Mouse (Mus musculus) neural tube, embryonic 15.5 days (tissue): ENCODE results near the gene Gm9048. TPM values are rescaled to one million over a fixed set of nuclear protein-coding genes. Genes with fewer than 3 reads are reported as not detected.
"Not testable (repeated sequence)": the region's sequence is repeated elsewhere in the genome, so short reads cannot be mapped to it uniquely, and the experiment has no call there.

Experiments
- ATAC-seq: fragments of 200-750 bp; cut with Nextera tagmentation; 2 replicates; pipeline ENCODE4 v1.8.0; 2017; ENCODE audit warnings: mild to moderate bottlenecking, moderate TSS enrichment, moderate library complexity; ENCODE audit not compliant: low FRiP score
- H3K27ac ChIP-seq: fragments of 300-500 bp; sonication (generic); replicated peaks from 2 replicates; pipeline ENCODE4 v1.5.1; 2015; ENCODE audit warnings: mild to moderate bottlenecking, inconsistent platforms
- H3K27me3 ChIP-seq: fragments of 300-500 bp; sonication (generic); replicated peaks from 2 replicates; pipeline ENCODE4 v1.6.1; 2015; ENCODE audit warnings: inconsistent platforms
- H3K36me3 ChIP-seq: fragments of 300-500 bp; sonication (generic); 2 replicates; pipeline ENCODE4 v1.6.1; 2015; ENCODE audit warnings: inconsistent platforms
- H3K4me1 ChIP-seq: fragments of 300-500 bp; sonication (generic); 2 replicates; pipeline ENCODE4 v1.6.1; 2015; ENCODE audit warnings: inconsistent platforms
- H3K4me2 ChIP-seq: fragments of 300-500 bp; sonication (generic); 2 replicates; pipeline ENCODE4 v1.6.1; 2015; ENCODE audit warnings: inconsistent platforms, mild to moderate bottlenecking, moderate library complexity
- H3K4me3 ChIP-seq: fragments of 300-500 bp; sonication (generic); replicated peaks from 2 replicates; pipeline ENCODE4 v1.5.1; 2015; ENCODE audit warnings: mild to moderate bottlenecking, inconsistent platforms
- H3K9ac ChIP-seq: fragments of 300-500 bp; sonication (generic); replicated peaks from 2 replicates; pipeline ENCODE4 v1.6.1; 2015; ENCODE audit warnings: mild to moderate bottlenecking, inconsistent platforms
- H3K9me3 ChIP-seq: fragments of 300-500 bp; sonication (generic); replicated peaks from 2 replicates; pipeline ENCODE4 v1.6.1; 2016; ENCODE audit warnings: inconsistent platforms
- WGBS: fragments of 180-500 bp; shearing (Covaris S2); methylation state at CpG from one replicate; pipeline ENCODE4 v1.1.7; 2015; ENCODE audit warnings: mixed read lengths; 5-methylcytosine and 5-hydroxymethylcytosine counted together
- polyA plus RNA-seq: library from polyadenylated mRNA; unstranded; fragments of >200 nt; fragmentation: Nextera tagmentation; extraction: Ambion mirVana; gene quantifications from 2 replicates; pipeline ENCODE4 v1.2.1, GENCODE M21; 2015

Gene Gm9048
- polyA plus RNA-seq, result not detected in 2 replicates

DNA sequence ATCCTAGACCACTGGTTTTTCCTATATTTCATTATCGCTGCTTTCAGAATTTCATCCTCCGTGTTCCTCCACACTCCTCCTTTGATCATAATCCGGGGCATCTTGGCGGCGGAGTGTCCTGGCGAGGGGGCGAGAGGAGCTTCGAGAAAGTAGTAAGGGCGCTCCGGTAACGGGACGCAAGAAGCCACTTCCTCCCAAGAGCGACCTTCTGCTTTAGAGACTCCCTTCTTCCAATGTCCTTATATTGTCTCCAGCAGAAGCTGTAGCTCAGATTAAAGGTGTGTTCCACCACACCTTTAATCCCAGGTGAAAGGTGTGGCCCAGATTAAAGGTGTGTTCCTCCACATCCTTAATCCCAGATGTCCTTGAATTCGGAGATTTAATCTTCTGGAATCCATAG, at the start of gene Gm9048:
TSS of gene Gm9048 (minus strand) at position 101 of the 400 bp plus-strand sequence.
- H3K4me2 ChIP-seq, H3K36me3 ChIP-seq, H3K27ac ChIP-seq, H3K9ac ChIP-seq, H3K4me1 ChIP-seq, H3K27me3 ChIP-seq, H3K9me3 ChIP-seq, ATAC-seq, H3K4me3 ChIP-seq: not testable (repeated sequence)
- WGBS, result 100% methylated on average over 1 of the region's 14 CpGs

DNA sequence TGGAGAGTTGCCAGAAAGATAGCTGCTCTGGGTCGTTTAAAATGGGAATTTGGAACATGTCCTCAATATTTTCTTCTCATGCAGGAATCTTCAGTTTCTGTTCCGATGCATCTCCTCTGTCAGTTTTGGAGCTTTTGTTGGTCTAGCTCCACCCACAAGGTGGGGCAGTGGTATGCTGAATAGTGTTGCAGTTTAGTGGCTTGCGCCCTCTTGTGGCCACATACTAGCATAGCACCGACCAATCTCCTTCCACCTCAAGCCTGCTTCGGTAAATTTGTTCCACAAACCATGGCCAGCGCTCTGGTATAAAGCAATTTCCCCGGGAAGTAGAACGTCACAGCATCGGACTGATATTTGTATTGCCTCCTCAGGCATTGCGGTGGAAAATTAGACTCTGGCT, 22.0 kb upstream of the Gm9048 start:
- peak; percentile 87 for ATAC-seq
- Histone ChIP-seq H3K27me3 (no peaks in the 10 kb centered on the region), H3K4me2 (peak overlapping the region; percentile 53), H3K36me3 (no peaks in the 10 kb centered on the region), H3K27ac (no peak overlapping the region), H3K9ac (peak overlapping the region; percentile 38; the same call in 1 of the 2 replicates), H3K4me3 (no peak overlapping the region; the same call in 1 of the 2 replicates), H3K9me3 (no peaks in the 10 kb centered on the region), H3K4me1 (peaks cover 3% of the 10 kb centered on the region; the same call in 1 of the 2 replicates)
- 6% methylated on average over 10 of the region's 10 CpGs for WGBS

DNA sequence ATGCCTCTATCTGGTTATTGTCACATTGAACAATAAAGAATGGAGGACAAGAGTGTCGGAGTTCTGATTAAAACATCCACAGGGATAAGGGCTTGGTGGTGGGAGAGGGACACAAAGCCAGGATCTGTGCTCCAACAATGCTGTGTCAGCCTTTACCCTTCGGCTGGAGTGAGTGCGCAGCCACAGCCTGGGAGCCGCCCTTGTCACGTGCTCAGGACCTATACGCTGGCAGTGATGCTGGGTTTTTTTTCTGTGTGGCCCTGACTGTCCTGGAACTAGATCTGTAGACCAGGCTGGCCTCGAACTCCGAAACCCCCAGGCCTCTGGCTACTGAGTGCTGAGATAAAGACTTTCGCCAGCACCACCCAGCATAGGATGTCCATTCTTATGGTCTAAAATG, 21.0 kb upstream of the Gm9048 start:
- no peak for ATAC-seq
- Histone ChIP-seq H3K4me3 (no peak overlapping the region), H3K4me2 (no peak overlapping the region)

DNA sequence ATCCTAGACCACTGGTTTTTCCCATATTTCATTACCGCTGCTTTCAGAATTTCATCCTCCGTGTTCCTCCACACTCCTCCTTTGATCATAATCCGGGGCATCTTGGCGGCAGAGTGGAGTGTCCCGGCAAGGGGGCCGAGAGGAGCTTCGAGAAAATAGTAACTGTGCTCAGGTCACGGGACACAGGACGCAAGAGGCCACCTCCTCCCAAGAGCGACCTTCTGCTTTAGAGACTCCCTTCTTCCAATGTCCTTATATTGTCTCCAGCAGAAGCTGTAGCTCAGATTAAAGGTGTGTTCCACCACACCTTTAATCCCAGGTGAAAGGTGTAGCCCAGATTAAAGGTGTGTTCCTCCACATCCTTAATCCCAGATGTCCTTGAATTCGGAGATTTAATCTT, 5.5 kb upstream of the Gm9048 start, which contains the start of gene Gm9049:
TSS of gene Gm9049 (minus strand) at position 101 of the 400 bp plus-strand sequence.
- not testable (repeated sequence) for H3K36me3 ChIP-seq, H3K4me1 ChIP-seq, H3K4me2 ChIP-seq, ATAC-seq, H3K4me3 ChIP-seq, H3K27me3 ChIP-seq, H3K9ac ChIP-seq, H3K9me3 ChIP-seq, H3K27ac ChIP-seq
- WGBS, result 80% methylated on average over 1 of the region's 11 CpGs

More for the DNA sequence above, 21.0 kb upstream of the Gm9048 start:
- Histone ChIP-seq H3K36me3 (no peaks in the 10 kb centered on the region), H3K27ac (no peak overlapping the region), H3K9me3 (no peaks in the 10 kb centered on the region), H3K4me1 (peaks cover 3% of the 10 kb centered on the region; the same call in 1 of the 2 replicates), H3K27me3 (no peaks in the 10 kb centered on the region), H3K9ac (no peak overlapping the region)
- WGBS, result 91% methylated on average over 9 of the region's 9 CpGs

GRCm38 (mm10) chr10:118343155-118343554, 5.3 kb downstream of the Gm9048 start, which contains the start of gene Gm9046:
Gene Gm9046 (minus strand): TSS chr10:118343255.
- not testable (repeated sequence) for H3K9ac ChIP-seq, H3K36me3 ChIP-seq, H3K27ac ChIP-seq, H3K4me1 ChIP-seq, H3K4me3 ChIP-seq, H3K27me3 ChIP-seq, H3K9me3 ChIP-seq, ATAC-seq, H3K4me2 ChIP-seq
- WGBS, result no CpG with 5 or more reads among the region's 14 CpGs

DNA sequence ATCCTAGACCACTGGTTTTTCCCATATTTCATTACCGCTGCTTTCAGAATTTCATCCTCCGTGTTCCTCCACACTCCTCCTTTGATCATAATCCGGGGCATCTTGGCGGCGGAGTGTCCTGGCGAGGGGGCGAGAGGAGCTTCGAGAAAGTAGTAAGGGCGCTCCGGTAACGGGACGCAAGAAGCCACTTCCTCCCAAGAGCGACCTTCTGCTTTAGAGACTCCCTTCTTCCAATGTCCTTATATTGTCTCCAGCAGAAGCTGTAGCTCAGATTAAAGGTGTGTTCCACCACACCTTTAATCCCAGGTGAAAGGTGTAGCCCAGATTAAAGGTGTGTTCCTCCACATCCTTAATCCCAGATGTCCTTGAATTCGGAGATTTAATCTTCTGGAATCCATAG, 10.7 kb downstream of the Gm9048 start, which contains the start of gene Gm9045:
TSS of gene Gm9045 (minus strand) at position 101 of the 400 bp plus-strand sequence.
- H3K4me1 ChIP-seq, H3K36me3 ChIP-seq, H3K27me3 ChIP-seq, ATAC-seq, H3K9me3 ChIP-seq, H3K27ac ChIP-seq, H3K9ac ChIP-seq, H3K4me2 ChIP-seq, H3K4me3 ChIP-seq: not testable (repeated sequence)
- WGBS, result no CpG with 5 or more reads among the region's 14 CpGs

- not testable (repeated sequence) for H3K4me2 ChIP-seq, ATAC-seq, H3K27ac ChIP-seq, H3K4me3 ChIP-seq, H3K4me1 ChIP-seq, H3K9ac ChIP-seq, H3K36me3 ChIP-seq, H3K27me3 ChIP-seq, H3K9me3 ChIP-seq
- WGBS, result no CpG with 5 or more reads among the region's 14 CpGs
Measured at GRCm38 (mm10) chr10:118332308-118332707, 16.2 kb downstream of the Gm9048 start, which contains the start of gene Gm9044. Gene Gm9044 (minus strand): TSS chr10:118332408.

- H3K36me3 ChIP-seq, H3K4me3 ChIP-seq, H3K27me3 ChIP-seq, H3K9me3 ChIP-seq, ATAC-seq, H3K9ac ChIP-seq, H3K4me1 ChIP-seq, H3K4me2 ChIP-seq, H3K27ac ChIP-seq: not testable (repeated sequence)
- WGBS, result no CpG with 5 or more reads among the region's 11 CpGs
Measured at GRCm38 (mm10) chr10:118326869-118327268, 21.6 kb downstream of the Gm9048 start, which contains the start of gene Gm9040. Gene Gm9040 (minus strand): TSS chr10:118326969.

- 84% methylated on average over 8 of the region's 8 CpGs for WGBS
- Histone ChIP-seq H3K4me2 (no peak overlapping the region), H3K9ac (no peak overlapping the region), H3K27ac (no peak overlapping the region), H3K9me3 (no peaks in the 10 kb centered on the region), H3K4me3 (no peak overlapping the region), H3K27me3 (no peaks in the 10 kb centered on the region), H3K36me3 (no peaks in the 10 kb centered on the region), H3K4me1 (no peaks in the 10 kb centered on the region)
- no peak for ATAC-seq
Measured at GRCm38 (mm10) chr10:118319024-118319423, 29.5 kb downstream of the Gm9048 start.

- not testable (repeated sequence) for H3K9ac ChIP-seq, H3K36me3 ChIP-seq, H3K27me3 ChIP-seq, H3K4me2 ChIP-seq, H3K27ac ChIP-seq, ATAC-seq, H3K9me3 ChIP-seq, H3K4me1 ChIP-seq, H3K4me3 ChIP-seq
- 54% methylated on average over 2 of the region's 2 CpGs for WGBS
Measured at GRCm38 (mm10) chr10:118302133-118302532, 46.3 kb downstream of the Gm9048 start.
